Mouse (Mus musculus) MEL (cell line): ENCODE data around the gene Rnase2b. TPM values are rescaled to one million over a fixed set of nuclear protein-coding genes. Genes with fewer than 3 reads are reported as not detected.

ENCODE experiments used
- DNase-seq: peaks from one replicate; pipeline ENCODE4 v3.0.0; 2011; ENCODE audit warnings: low read depth, low spot score
- H3K27ac ChIP-seq: 2 replicates; pipeline ENCODE4 v1.5.1; 2012; ENCODE audit warnings: low read depth, mild to moderate bottlenecking, control low read depth, low read length, moderate library complexity; ENCODE audit not compliant: control insufficient read depth
- H3K27me3 ChIP-seq, 2 experiments: fragments of 150-350 bp in 1 of 2; sonication (generic) in 1 of 2; 2 replicates each; pipeline ENCODE4 v1.6.1; 2012; ENCODE audit warnings: low read length in 2 of 2, mild to moderate bottlenecking in 2 of 2, improper control_type of control experiment in 1 of 2, moderate library complexity in 1 of 2; ENCODE audit not compliant: insufficient read depth in 2 of 2, control insufficient read depth in 1 of 2
- H3K36me3 ChIP-seq, 2 experiments: 2 replicates each; pipeline ENCODE4 v1.6.1; 2012 to 2014; ENCODE audit warnings: low read length in 2 of 2, improper control_type of control experiment in 1 of 2, inconsistent platforms in 1 of 2, mild to moderate bottlenecking in 1 of 2; ENCODE audit not compliant: insufficient read depth in 2 of 2, control insufficient read depth in 1 of 2
- H3K4me1 ChIP-seq, 2 experiments: fragments of 150-350 bp in 1 of 2; sonication (generic) in 1 of 2; 2 replicates each; pipeline ENCODE4 v1.6.1; 2012; ENCODE audit warnings: low read length in 2 of 2, improper control_type of control experiment in 1 of 2, mild to moderate bottlenecking in 1 of 2; ENCODE audit not compliant: insufficient read depth in 2 of 2, control insufficient read depth in 1 of 2
- H3K4me3 ChIP-seq, 2 experiments: fragments of 150-350 bp in 1 of 2; sonication (generic) in 1 of 2; 2 replicates each; pipeline ENCODE4 v1.5.1; 2012; ENCODE audit warnings: low read depth in 2 of 2, low read length in 2 of 2, mild to moderate bottlenecking in 2 of 2, moderate library complexity in 2 of 2, control low read depth in 1 of 2, improper control_type of control experiment in 1 of 2; ENCODE audit not compliant: control insufficient read depth in 1 of 2, insufficient read depth in 1 of 2
- H3K79me2 ChIP-seq: 2 replicates; pipeline ENCODE4 v1.6.1; 2012; ENCODE audit warnings: mild to moderate bottlenecking, low read length, moderate library complexity; ENCODE audit not compliant: control insufficient read depth, poor library complexity, insufficient read depth
- H3K9ac ChIP-seq: 2 replicates; pipeline ENCODE4 v1.6.1; 2012; ENCODE audit warnings: low read depth, mild to moderate bottlenecking, control low read depth, low read length, moderate library complexity; ENCODE audit not compliant: control insufficient read depth, poor library complexity, severe bottlenecking
- H3K9me3 ChIP-seq: fragments of 150-350 bp; sonication (generic); replicated peaks from 2 replicates; pipeline ENCODE4 v1.6.1; 2012; ENCODE audit warnings: mild to moderate bottlenecking, low read length, improper control_type of control experiment, moderate library complexity; ENCODE audit not compliant: insufficient read depth
- BHLHE40 ChIP-seq: IDR thresholded peaks from 2 replicates; pipeline ENCODE4 v1.6.1; 2012; ENCODE audit warnings: low read depth, mild to moderate bottlenecking, inconsistent platforms, low read length, improper control_type of control experiment, borderline replicate concordance
- CHD2 ChIP-seq: IDR thresholded peaks from 2 replicates; pipeline ENCODE4 v1.6.1; 2011; ENCODE audit warnings: low read length, improper control_type of control experiment
- CTCF ChIP-seq, 3 experiments: IDR thresholded peaks in 2 of 3; conservative IDR thresholded peaks in 1 of 3; 2 replicates each; pipeline ENCODE4 v1.5.1; 2011 to 2012; ENCODE audit warnings: low read length in 3 of 3, low read depth in 2 of 3, mild to moderate bottlenecking in 2 of 3, improper control_type of control experiment in 1 of 3, inconsistent platforms in 1 of 3, mixed read lengths in 1 of 3, moderate library complexity in 1 of 3; ENCODE audit not compliant: control insufficient read depth in 1 of 3, insufficient read depth in 1 of 3, poor library complexity in 1 of 3, severe bottlenecking in 1 of 3
- EP300 ChIP-seq, 2 experiments: IDR thresholded peaks; 2 replicates each; pipeline ENCODE4 v1.6.1; 2011; ENCODE audit warnings: improper control_type of control experiment in 2 of 2, low read length in 2 of 2, low read depth in 1 of 2, mild to moderate bottlenecking in 1 of 2
- ETS1 ChIP-seq: IDR thresholded peaks from 2 replicates; pipeline ENCODE4 v1.6.1; 2012; ENCODE audit warnings: low read depth, mild to moderate bottlenecking, inconsistent platforms, low read length, improper control_type of control experiment, moderate library complexity
- GATA1 ChIP-seq: IDR thresholded peaks from 2 replicates; pipeline ENCODE4 v1.6.1; 2011; ENCODE audit warnings: low read depth, low read length, improper control_type of control experiment
- HCFC1 ChIP-seq: IDR thresholded peaks from 2 replicates; pipeline ENCODE4 v1.6.1; 2012; ENCODE audit warnings: low read depth, mild to moderate bottlenecking, inconsistent platforms, low read length, improper control_type of control experiment, moderate library complexity
- MEF2A ChIP-seq: IDR thresholded peaks from 2 replicates; pipeline ENCODE4 v1.6.1; 2014; ENCODE audit warnings: low read depth, mild to moderate bottlenecking, inconsistent platforms, low read length, improper control_type of control experiment; ENCODE audit not compliant: poor library complexity, insufficient replicate concordance, severe bottlenecking; ENCODE audit errors: extremely low read depth
- MXI1 ChIP-seq: IDR thresholded peaks from 2 replicates; pipeline ENCODE4 v1.6.1; 2011; ENCODE audit warnings: mild to moderate bottlenecking, low read depth, low read length, improper control_type of control experiment
- POLR2A ChIP-seq, 2 experiments: IDR thresholded peaks; 2 replicates each; pipeline ENCODE4 v1.6.1; 2011 to 2012; ENCODE audit warnings: low read length in 2 of 2, mild to moderate bottlenecking in 2 of 2, control low read depth in 1 of 2, improper control_type of control experiment in 1 of 2, low read depth in 1 of 2, moderate library complexity in 1 of 2; ENCODE audit not compliant: control insufficient read depth in 1 of 2, insufficient read depth in 1 of 2, poor library complexity in 1 of 2
- RAD21 ChIP-seq: IDR thresholded peaks from 2 replicates; pipeline ENCODE4 v1.6.1; 2011; ENCODE audit warnings: mild to moderate bottlenecking, low read depth, low read length, improper control_type of control experiment
- SIN3A ChIP-seq: IDR thresholded peaks from 2 replicates; pipeline ENCODE4 v1.6.1; 2012; ENCODE audit warnings: low read length, improper control_type of control experiment, inconsistent platforms
- TBP ChIP-seq: IDR thresholded peaks from 2 replicates; pipeline ENCODE4 v1.8.0; 2011; ENCODE audit warnings: low read depth, low read length, improper control_type of control experiment
- TCF12 ChIP-seq: IDR thresholded peaks from 2 replicates; pipeline ENCODE4 v1.6.1; 2014; ENCODE audit warnings: low read depth, mild to moderate bottlenecking, inconsistent platforms, low read length, improper control_type of control experiment, moderate library complexity
- ZMIZ1 ChIP-seq: IDR thresholded peaks from 2 replicates; pipeline ENCODE4 v1.6.1; 2012; ENCODE audit warnings: low read depth, mild to moderate bottlenecking, inconsistent platforms, low read length, improper control_type of control experiment, moderate library complexity
- polyA plus RNA-seq, 2 experiments: library from polyadenylated mRNA; stranded (reverse) in 1 of 2; unstranded in 1 of 2; fragments of >175 nt in 1 of 2; fragments of >200 nt in 1 of 2; gene quantifications; 2 replicates each; pipeline versions ENCODE4 v1.2.1 to v1.2.4; 2012; ENCODE audit warnings: low replicate concordance in 2 of 2, low read depth in 1 of 2; ENCODE audit not compliant: insufficient read length in 2 of 2, insufficient read depth in 1 of 2, missing spikeins in 1 of 2
- total RNA-seq: library from RNA; depleted of rRNA; stranded (reverse); fragments of 300-350 nt; gene quantifications from 2 replicates; pipeline ENCODE4 v1.2.3, GENCODE M21; 2012

The Rnase2b gene
- total and polyA plus RNA-seq, 3 experiments = not detected

- Histone ChIP-seq H3K4me1 (no peaks in the 10 kb centered on the region; a peak in 1 of 4 replicates), H3K27me3 (no peaks in the 10 kb centered on the region), H3K9ac (no peak overlapping the region), H3K79me2 (no peaks in the 10 kb centered on the region), H3K4me3 (no peak overlapping the region), H3K36me3 (no peaks in the 10 kb centered on the region), H3K27ac (no peak overlapping the region), H3K9me3 (no peaks in the 10 kb centered on the region)
- TF ChIP-seq TCF12 = peak; percentile 51; the same call in 1 of the 2 replicates
- no peak for TF ChIP-seq CTCF (IDR thresholded peaks at IDR 0.05 in 2 of 3, conservative IDR thresholded peaks at IDR 0.05 in 1 of 3; ENCODE audit: control insufficient read depth in 1 of 3, insufficient read depth in 1 of 3, low read depth in 2 of 3, low read length in 3 of 3, poor library complexity in 1 of 3, severe bottlenecking in 1 of 3)
- TF ChIP-seq MEF2A = no peak
- TF ChIP-seq POLR2A (IDR thresholded peaks at IDR 0.05; ENCODE audit: control insufficient read depth in 1 of 2, insufficient read depth in 1 of 2, low read depth in 1 of 2, low read length in 2 of 2, poor library complexity in 1 of 2) = no peak
- TF ChIP-seq SIN3A = no peak
- TF ChIP-seq HCFC1 = no peak
- no peak for TF ChIP-seq CHD2
- 0 out of 2 replicates have a peak, but pooled peaks have one; percentile 8 for TF ChIP-seq GATA1
- no peak for TF ChIP-seq ZMIZ1
- TF ChIP-seq BHLHE40 = no peak
- DNase-seq = no peak
Observed at GRCm38 (mm10) chr14:51152249-51152870, 9.7 kb upstream of the Rnase2b start.

DNA sequence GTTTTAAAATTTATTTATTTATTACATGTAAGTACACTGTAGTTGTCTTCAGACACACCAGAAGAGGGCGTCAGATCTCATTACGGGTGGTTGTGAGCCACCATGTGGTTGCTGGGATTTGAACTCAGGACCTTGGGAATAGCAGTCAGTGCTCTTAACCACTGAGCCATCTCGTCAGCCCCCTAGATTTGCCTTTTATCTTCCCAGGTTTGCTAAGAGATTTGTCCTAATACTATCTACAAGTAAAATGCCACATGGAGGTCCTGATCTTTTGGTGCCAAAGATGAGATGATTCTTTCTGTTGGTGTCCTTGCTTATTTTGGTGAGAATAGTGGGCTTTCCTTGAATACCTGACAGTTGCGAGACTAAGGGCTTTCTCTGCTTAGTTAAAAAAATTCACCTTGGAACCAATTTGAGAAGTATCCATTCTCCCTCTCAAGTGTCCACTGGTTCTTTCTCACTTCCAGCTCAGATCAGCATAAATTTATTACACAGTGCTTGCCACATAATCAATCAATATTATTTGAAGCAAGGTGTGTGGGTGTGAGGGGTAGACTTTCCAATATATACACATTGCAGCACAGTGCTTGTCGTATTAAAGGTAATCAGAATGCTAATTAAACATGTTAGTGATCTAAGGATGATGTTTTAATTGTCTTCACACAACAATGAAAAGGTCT, 5.9 kb upstream of the Rnase2b start:
- DNase-seq = no peak
- Histone ChIP-seq H3K4me1 (no peaks in the 10 kb centered on the region), H3K9ac (no peak overlapping the region), H3K9me3 (no peaks in the 10 kb centered on the region), H3K27me3 (no peaks in the 10 kb centered on the region), H3K27ac (no peak overlapping the region), H3K79me2 (no peaks in the 10 kb centered on the region), H3K36me3 (no peaks in the 10 kb centered on the region), H3K4me3 (no peak overlapping the region)
- TF ChIP-seq TBP = peak; percentile 65
- no peak for TF ChIP-seq ETS1
- no peak for TF ChIP-seq MXI1

DNA sequence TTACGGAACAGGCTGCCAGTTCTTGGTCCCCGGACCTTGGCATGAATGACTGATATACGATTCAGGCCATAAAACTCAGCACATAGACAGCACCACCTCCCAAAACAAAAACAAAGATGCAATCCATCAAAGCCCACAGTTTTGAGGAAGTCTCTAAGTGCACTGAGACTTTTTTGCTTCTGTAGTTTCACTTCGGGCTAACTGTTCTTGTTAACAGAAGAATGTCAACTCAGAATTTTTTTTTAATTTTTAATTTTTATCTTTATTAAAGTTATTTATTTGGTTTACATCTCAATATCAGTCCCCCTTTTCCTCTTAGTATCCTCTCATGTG, 5.4 kb upstream of the Rnase2b start:
- Histone ChIP-seq H3K27me3 (no peaks in the 10 kb centered on the region), H3K4me1 (no peaks in the 10 kb centered on the region), H3K36me3 (no peaks in the 10 kb centered on the region), H3K79me2 (no peaks in the 10 kb centered on the region), H3K27ac (no peak overlapping the region), H3K4me3 (no peak overlapping the region), H3K9me3 (no peaks in the 10 kb centered on the region), H3K9ac (no peak overlapping the region)
- no peak for DNase-seq
- TF ChIP-seq RAD21 (no peak), MXI1 (no peak), EP300 (IDR thresholded peaks at IDR 0.05; ENCODE audit: low read depth in 1 of 2, low read length in 2 of 2) (no peak)
